Mouse (Mus musculus): ENCODE data around the gene Ceacam20. TPM values are rescaled to one million over a fixed set of nuclear protein-coding genes. Genes with fewer than 3 reads are reported as not detected.
A peak's percentile ranks its signal among the peaks of the same experiment; 100 is the strongest.
"Not testable (repeated sequence)": the region's sequence is repeated elsewhere in the genome, so short reads cannot be mapped to it uniquely, and the experiment has no call there.

The Ceacam20 gene
- total RNA-seq (2021) = not detected

GRCm38 (mm10) chr7:19964985-19965579, at the start of gene Ceacam20:
Gene Ceacam20 (plus strand): TSS chr7:19965412.
- intact Hi-C loops (cut with DNase I) = no loop called here
- DNase-seq (ENCODE audit: low spot score in 2 of 2) = no peak

GRCm38 (mm10) chr7:19920166-19920505, 45.1 kb upstream of the Ceacam20 start:
- DNase-seq (ENCODE audit: low spot score in 2 of 2) = no peak
- intact Hi-C loops (cut with DNase I) = no loop called here

DNA sequence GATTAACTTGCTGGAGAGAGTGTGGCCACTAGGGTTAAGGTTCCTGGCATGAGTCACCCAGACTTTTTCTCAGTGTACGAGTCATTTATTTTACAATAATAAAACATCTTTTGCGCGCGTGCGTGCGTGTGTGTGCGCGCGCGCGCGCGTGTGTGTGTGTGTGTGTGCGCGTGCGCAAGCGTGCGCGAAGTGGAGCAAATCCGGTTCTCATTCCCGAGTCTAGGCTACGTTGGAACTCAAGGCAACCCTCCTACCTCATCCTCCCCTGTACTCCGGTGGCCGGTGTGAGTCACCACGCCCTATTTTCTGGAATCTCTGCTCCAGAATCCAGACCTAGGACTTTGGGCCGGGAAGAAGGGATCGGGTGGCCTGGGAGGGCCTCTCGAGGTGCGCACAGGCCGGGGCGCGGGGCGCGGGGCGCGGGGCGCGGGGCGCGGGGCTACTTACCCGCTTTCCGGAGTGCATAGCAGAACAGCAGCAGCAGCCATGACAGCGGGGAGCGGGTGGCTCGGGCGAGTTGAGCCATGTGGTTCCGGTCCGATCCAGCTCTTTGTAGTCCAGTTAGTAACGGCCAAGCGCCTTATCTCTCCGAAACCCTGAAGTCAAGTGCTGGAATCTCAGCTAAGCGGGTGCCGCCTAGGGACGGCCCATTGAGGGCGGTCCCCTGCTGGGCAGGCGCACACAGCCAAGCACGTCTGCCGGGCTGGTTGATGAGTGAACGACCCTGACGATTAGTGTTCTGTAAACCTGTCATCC, 44.5 kb upstream of the Ceacam20 start, which contains the start of gene Pvr:
TSS of gene Pvr (minus strand) at position 655 of the 756 bp plus-strand sequence.
- intact Hi-C loops (cut with DNase I) = no loop called here

DNA sequence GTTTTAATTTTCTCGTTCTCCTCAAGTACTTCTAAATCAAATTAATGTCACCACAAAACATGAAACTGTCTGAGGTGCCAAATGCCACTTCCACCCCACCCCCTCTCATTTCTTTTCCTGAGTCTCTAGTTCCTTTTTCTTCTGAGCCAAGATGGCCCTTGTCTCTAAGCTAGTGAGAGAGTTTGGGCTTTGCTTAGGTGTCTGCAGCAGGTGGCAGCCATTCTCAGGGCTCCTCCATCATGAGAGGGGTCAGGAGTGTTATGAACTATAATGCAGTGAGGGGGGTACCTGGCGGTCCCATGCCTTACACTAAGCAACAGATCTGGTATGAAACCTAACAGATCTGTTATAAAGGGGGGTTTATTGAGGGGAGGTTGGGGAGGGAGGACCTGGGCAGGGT, 41.9 kb upstream of the Ceacam20 start:
- no peak for DNase-seq (ENCODE audit: low spot score in 2 of 2)
- intact Hi-C loops (cut with DNase I) = no loop called here

More for the DNA sequence above, 44.5 kb upstream of the Ceacam20 start, which contains the start of gene Pvr:
- DNase-seq (ENCODE audit: low spot score in 2 of 2) = peak; percentile 75 to 78

- intact Hi-C loops (cut with DNase I) = no loop called here
- no peak for DNase-seq (ENCODE audit: low spot score in 2 of 2)
Measured at GRCm38 (mm10) chr7:19923797-19924196, 41.4 kb upstream of the Ceacam20 start.

GRCm38 (mm10) chr7:19925376-19925775, 39.8 kb upstream of the Ceacam20 start:
- intact Hi-C loops (cut with DNase I) = no loop called here
- no peak for DNase-seq (ENCODE audit: low spot score in 2 of 2)

DNA sequence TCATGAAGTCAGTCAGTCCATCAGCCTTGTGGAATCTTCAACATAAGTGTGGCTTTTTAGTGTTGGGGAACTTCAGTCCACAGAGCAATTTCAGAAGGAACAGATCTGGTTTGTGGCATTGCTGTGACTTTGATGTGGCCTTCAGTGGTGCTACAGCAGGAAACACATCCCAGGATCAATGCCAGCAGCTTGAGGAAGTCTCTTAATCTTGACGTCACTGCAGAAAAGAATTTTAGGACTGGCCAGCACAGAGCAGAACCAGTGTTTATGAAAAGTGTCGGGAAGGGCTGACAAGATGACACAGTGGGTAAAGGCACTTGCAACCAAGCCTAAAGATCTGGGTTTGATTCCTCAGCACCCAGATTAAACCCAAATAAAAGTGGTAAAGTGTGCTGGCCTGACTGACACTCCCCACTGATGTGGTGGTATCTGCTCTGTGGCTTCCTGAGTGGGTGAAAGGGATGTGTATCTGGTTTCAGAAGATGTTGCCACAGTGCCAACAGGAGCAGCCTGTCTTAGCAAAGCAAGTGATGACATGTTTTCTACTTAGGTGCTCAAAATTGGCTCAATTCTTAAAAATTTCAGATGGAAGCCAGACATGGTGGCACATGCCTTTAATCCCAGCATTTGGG, 38.2 kb upstream of the Ceacam20 start:
- intact Hi-C loops (cut with DNase I) = no loop called here
- no peak for DNase-seq (ENCODE audit: low spot score in 2 of 2)

- no peak for DNase-seq (ENCODE audit: low spot score in 2 of 2)
- intact Hi-C loops (cut with DNase I) = no loop called here
Measured at GRCm38 (mm10) chr7:19928486-19928885, 36.7 kb upstream of the Ceacam20 start.

- DNase-seq (ENCODE audit: low spot score in 2 of 2); intact Hi-C loops (cut with DNase I): not testable (repeated sequence)
Measured at GRCm38 (mm10) chr7:19930481-19930880, 34.7 kb upstream of the Ceacam20 start.

GRCm38 (mm10) chr7:19932133-19932876, 32.9 kb upstream of the Ceacam20 start:
- DNase-seq (ENCODE audit: low spot score in 2 of 2) = no peak
- intact Hi-C loops (cut with DNase I) = no loop called here

DNA sequence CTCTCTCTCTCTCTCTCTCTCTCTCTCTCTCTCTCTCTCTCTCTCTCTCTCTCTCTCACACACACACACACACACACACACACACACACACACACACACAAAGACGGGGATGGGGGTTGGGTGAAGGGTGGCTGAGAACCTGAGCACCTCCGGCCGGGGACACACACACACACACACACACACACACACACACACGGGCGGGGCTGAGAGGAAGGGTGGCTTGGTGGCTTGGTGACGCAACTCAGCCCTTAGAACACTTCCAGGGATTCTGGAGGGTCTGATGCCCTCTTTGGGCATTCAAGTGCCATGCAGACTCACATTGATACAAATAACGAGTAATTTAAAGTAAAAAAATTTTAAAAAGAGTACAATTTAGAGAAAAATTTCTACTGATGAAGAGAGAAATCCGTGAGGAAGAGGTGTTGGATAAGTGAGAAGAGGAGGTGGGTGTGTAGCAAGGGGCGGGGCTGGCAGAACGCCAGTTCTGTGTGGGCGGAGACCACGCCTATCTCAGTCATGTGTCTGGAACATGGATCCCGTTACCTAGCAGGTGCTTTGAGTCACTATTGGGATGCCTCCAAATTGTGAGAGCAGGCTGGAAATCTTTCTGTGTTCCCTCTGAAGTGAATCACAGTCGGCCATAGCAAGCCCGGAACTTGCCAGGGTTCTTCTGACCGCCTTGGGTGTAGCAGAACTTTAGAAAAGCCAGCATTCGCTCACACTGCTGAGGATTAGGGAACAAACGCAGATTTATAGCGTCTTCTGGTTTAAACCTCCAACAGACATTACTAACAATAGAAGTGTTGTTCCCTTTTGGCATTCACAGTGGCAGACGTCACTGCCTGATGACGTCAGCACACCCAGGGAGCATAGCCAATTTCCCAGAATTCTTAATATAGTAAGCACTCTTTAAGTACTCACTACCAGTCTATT, 32.1 kb upstream of the Ceacam20 start:
- intact Hi-C loops (cut with DNase I) = no loop called here
- peak; percentile 79 to 83 for DNase-seq (ENCODE audit: low spot score in 2 of 2)

DNA sequence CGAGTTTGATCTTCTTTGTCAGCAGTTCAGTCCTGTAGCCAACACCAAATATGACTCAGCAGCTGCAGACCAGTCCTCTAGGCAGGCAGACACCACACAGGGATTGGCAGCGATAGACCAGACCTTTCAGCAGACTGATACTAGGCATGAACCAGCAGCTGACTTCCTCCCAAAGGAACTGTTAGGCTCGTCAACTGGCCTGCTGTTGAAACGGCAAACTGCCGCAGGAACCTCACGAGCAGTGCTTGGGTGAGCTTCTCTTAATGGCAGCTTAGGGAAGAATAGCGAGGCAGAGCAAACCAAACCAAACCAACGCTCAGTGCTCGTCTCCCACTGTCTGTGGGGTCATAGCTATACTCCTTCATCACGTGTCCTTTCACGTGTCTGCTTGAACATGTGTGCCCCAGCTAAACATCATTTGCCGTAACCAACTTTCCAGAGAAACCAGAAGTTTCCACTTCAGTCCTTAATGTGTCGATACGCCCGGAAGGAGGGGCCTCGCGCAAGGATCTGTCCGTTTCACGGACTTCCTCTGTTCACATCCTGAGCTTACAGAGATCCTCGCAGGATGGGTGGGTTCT, 30.0 kb upstream of the Ceacam20 start:
- no peak for DNase-seq (ENCODE audit: low spot score in 2 of 2)
- intact Hi-C loops (cut with DNase I) = no loop called here

DNA sequence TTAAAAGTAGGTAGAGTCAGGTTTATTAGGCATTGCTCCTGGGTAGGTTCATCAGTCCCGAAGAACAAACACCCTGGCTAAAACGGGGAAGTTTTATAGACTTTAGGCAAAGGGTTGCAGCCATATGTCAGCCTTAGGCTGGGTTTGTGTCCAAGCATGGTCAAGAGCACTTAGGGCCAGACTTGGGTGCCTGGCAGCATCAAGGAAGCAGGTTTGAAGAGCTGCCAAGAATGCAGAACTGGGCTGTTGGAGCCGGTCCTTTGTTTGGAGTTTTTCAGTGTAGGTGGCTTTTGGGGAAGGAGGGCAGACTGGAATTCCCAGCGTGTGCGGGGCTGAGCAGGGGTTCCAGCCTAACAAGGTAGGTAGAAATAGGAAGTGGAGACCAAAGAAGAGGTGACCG, 29.3 kb upstream of the Ceacam20 start:
- intact Hi-C loops (cut with DNase I) = no loop called here

DNA sequence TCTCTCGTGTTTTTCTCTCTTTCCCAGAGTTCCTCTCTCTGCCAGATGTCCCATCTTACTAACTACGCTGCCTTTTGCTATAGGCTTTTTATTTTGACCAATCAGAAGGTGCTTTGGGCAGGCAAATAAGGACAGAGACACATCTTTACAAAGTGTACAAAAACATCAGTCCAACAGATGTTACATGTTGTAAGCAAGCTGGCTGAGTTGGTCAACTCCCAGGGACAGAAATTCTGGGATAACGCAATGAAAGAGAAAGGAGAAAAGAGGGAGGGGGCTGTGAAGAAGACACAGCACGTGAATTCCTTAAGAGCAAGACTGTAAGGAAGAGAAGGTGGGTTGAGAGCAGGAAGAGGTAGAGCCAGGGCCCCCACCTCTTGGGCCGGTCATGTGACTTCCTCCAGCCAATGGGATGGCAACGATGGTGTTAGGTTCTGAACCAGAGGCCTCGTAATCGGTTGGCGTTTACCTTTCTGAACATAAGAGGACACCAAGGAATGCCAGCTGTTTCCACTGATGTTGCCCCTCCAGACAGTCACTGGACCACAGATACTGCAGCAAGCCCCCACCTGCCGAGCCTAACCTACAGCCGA, 27.9 kb upstream of the Ceacam20 start:
- no peak for DNase-seq (ENCODE audit: low spot score in 2 of 2)
- intact Hi-C loops (cut with DNase I) = no loop called here

More for the DNA sequence above, 29.3 kb upstream of the Ceacam20 start:
- DNase-seq (ENCODE audit: low spot score in 2 of 2) = no peak

- intact Hi-C loops (cut with DNase I) = no loop called here
- DNase-seq (ENCODE audit: low spot score in 2 of 2) = peak; percentile 30 to 33
Measured at GRCm38 (mm10) chr7:19939555-19940235, 25.5 kb upstream of the Ceacam20 start.

DNA sequence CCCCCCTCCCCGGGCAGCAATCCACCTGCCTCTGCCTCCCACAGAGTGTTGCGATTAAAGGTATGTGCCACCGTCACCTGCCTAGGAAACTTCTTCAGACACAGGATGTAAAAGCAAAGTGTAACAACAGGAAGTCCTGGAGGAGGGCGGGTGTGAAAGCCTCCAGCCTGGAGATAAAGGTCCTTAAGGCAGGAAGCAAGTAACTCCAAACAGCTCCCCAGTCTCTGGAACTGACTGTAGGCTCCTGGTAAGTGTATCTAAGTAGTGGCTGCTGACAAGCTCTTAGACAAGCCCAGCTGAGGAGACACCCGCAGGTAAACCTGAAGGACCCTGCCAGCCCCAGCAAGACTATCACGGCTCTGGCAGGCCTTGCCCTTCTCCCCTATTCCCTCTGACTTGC, 25.0 kb upstream of the Ceacam20 start:
- intact Hi-C loops (cut with DNase I) = no loop called here
- no peak for DNase-seq (ENCODE audit: low spot score in 2 of 2)

GRCm38 (mm10) chr7:19944709-19945108, 20.5 kb upstream of the Ceacam20 start:
- intact Hi-C loops (cut with DNase I) = no loop called here
- no peak for DNase-seq (ENCODE audit: low spot score in 2 of 2)

GRCm38 (mm10) chr7:19945201-19945600, 20.0 kb upstream of the Ceacam20 start:
- intact Hi-C loops (cut with DNase I) = no loop called here

More at GRCm38 (mm10) chr7:19945201-19945600, 20.0 kb upstream of the Ceacam20 start:
- no peak for DNase-seq (ENCODE audit: low spot score in 2 of 2)
